In genomic region chr4:31168357-31168756, GRCm38 (mm10) we compare ENCODE assay signal across 30 mouse cellular contexts.
"Had no signal": no experiment of that assay in that cellular context is flagged by ENCODE, and none has a peak within 500 bp of the region (broad histone marks: within the 10 kb centered on the region; RNA-seq: fewer than 3 reads in every experiment).

No protein-coding gene starts in this region.

- H3K27ac ChIP-seq: heart, adult 2 months; heart, embryonic 13.5 days; heart, embryonic 15.5 days; hindbrain, embryonic 10.5 days; hindbrain, embryonic 12.5 days; hindbrain, embryonic 14.5 days; intestine, embryonic 15.5 days; layer of hippocampus, adult 2 months; left cerebral cortex, adult 2 months; limb, embryonic 10.5 days; limb, embryonic 12.5 days; liver, embryonic 13.5 days; liver, embryonic 15.5 days had no signal

- H3K9me3 ChIP-seq: heart, embryonic 13.5 days; heart, embryonic 15.5 days; hindbrain, embryonic 10.5 days; hindbrain, embryonic 12.5 days; intestine, embryonic 15.5 days; limb, embryonic 10.5 days; limb, embryonic 12.5 days; liver, embryonic 13.5 days; liver, embryonic 15.5 days had no signal

- H3K4me3 ChIP-seq: heart, adult 2 months; heart, embryonic 13.5 days; heart, embryonic 15.5 days; hindbrain, embryonic 10.5 days; hindbrain, embryonic 12.5 days; intestine, embryonic 15.5 days; layer of hippocampus, adult 2 months; left cerebral cortex, adult 2 months; limb, embryonic 10.5 days; limb, embryonic 12.5 days; liver, embryonic 13.5 days; liver, embryonic 15.5 days had no signal

- ATAC-seq: hindbrain, embryonic 16.5 days; inflammation-experienced regulatory T-cells, adult 6 months; intestine, embryonic 15.5 days; intestine, postnatal 0 days; liver, postnatal 0 days had no signal

- H3K4me2 ChIP-seq: heart, embryonic 11.5 days; heart, embryonic 13.5 days; heart, embryonic 15.5 days; hindbrain, embryonic 12.5 days; hindbrain, embryonic 14.5 days; intestine, embryonic 15.5 days; limb, embryonic 12.5 days; liver, embryonic 11.5 days; liver, embryonic 13.5 days; liver, embryonic 15.5 days had no signal

- H3K4me1 ChIP-seq: heart, embryonic 13.5 days; heart, embryonic 15.5 days; hindbrain, embryonic 10.5 days; hindbrain, embryonic 12.5 days; intestine, embryonic 15.5 days; limb, embryonic 12.5 days; liver, embryonic 13.5 days; liver, embryonic 15.5 days had no signal

- H3K27me3 ChIP-seq: heart, embryonic 13.5 days; heart, embryonic 15.5 days; hindbrain, embryonic 12.5 days; intestine, embryonic 15.5 days; limb, embryonic 12.5 days; liver, embryonic 13.5 days; liver, embryonic 15.5 days had no signal

- DNase-seq: gastrocnemius, postnatal 14 days; gastrocnemius, postnatal 36 days; heart, adult 11 months; heart, adult 2 months; heart, postnatal 14 days; heart, postnatal 36 days; kidney, adult 18-20 months; kidney, adult 8-10 months; kidney, postnatal 10 days; kidney, postnatal 25 days; kidney, postnatal 4 days; liver; liver, embryonic 13.5 days; liver, postnatal 0 days had no signal

- H3K36me3 ChIP-seq: heart, embryonic 13.5 days; heart, embryonic 15.5 days; hindbrain, embryonic 10.5 days; hindbrain, embryonic 12.5 days; intestine, embryonic 15.5 days; limb, embryonic 10.5 days; limb, embryonic 12.5 days; liver, embryonic 13.5 days; liver, embryonic 15.5 days had no signal

- H3K9ac ChIP-seq: heart, embryonic 13.5 days; heart, embryonic 15.5 days; hindbrain, embryonic 12.5 days; hindbrain, embryonic 14.5 days; intestine, embryonic 15.5 days; limb, embryonic 12.5 days; liver, embryonic 13.5 days; liver, embryonic 15.5 days; liver, postnatal 0 days had no signal
